Mouse (Mus musculus) heart, embryonic 12.5 days (tissue): Measurements from ENCODE around the gene Tanc2. TPM values are rescaled to one million over a fixed set of nuclear protein-coding genes. Genes with fewer than 3 reads are reported as not detected.

ENCODE experiments used
- ATAC-seq: fragments of 200-750 bp; cut with Nextera tagmentation; 2 replicates; pipeline ENCODE4 v1.8.0; 2017; ENCODE audit warnings: moderate TSS enrichment, moderate library complexity; ENCODE audit not compliant: insufficient number of reproducible peaks, low FRiP score
- H3K27ac ChIP-seq: fragments of 300-500 bp; sonication (generic); 2 replicates; pipeline ENCODE4 v1.5.1; 2016; ENCODE audit warnings: mild to moderate bottlenecking, moderate library complexity; ENCODE audit not compliant: poor library complexity, severe bottlenecking
- H3K27me3 ChIP-seq: fragments of 300-500 bp; sonication (generic); replicated peaks from 2 replicates; pipeline ENCODE4 v1.6.1; 2016; ENCODE audit warnings: mild to moderate bottlenecking, moderate library complexity
- H3K36me3 ChIP-seq: fragments of 300-500 bp; sonication (generic); 2 replicates; pipeline ENCODE4 v1.6.1; 2016; ENCODE audit warnings: mild to moderate bottlenecking, moderate library complexity
- H3K4me1 ChIP-seq: fragments of 300-500 bp; sonication (generic); replicated peaks from 2 replicates; pipeline ENCODE4 v1.6.1; 2016; ENCODE audit warnings: mild to moderate bottlenecking
- H3K4me2 ChIP-seq: fragments of 300-500 bp; sonication (generic); 2 replicates; pipeline ENCODE4 v1.6.1; 2016; ENCODE audit warnings: mild to moderate bottlenecking, moderate library complexity
- H3K4me3 ChIP-seq: fragments of 300-500 bp; sonication (generic); 2 replicates; pipeline ENCODE4 v1.5.1; 2016; ENCODE audit warnings: mild to moderate bottlenecking
- H3K9ac ChIP-seq: fragments of 300-500 bp; sonication (generic); 2 replicates; pipeline ENCODE4 v1.6.1; 2016; ENCODE audit warnings: mild to moderate bottlenecking, moderate library complexity
- H3K9me3 ChIP-seq: fragments of 300-500 bp; sonication (generic); replicated peaks from 2 replicates; pipeline ENCODE4 v1.6.1; 2016; ENCODE audit warnings: mild to moderate bottlenecking, moderate library complexity
- WGBS: fragments of 180-500 bp; shearing (Covaris S2); methylation state at CpG from one replicate; pipeline ENCODE4 v1.1.7; 2016; 5-methylcytosine and 5-hydroxymethylcytosine counted together
- polyA plus RNA-seq: library from polyadenylated mRNA; unstranded; fragments of >200 nt; fragmentation: Nextera tagmentation; extraction: Ambion mirVana; gene quantifications from 2 replicates; pipeline ENCODE4 v1.2.1, GENCODE M21; 2016

The Tanc2 gene
- polyA plus RNA-seq, 1 experiment from 2014 or later, result 24.4 TPM

DNA sequence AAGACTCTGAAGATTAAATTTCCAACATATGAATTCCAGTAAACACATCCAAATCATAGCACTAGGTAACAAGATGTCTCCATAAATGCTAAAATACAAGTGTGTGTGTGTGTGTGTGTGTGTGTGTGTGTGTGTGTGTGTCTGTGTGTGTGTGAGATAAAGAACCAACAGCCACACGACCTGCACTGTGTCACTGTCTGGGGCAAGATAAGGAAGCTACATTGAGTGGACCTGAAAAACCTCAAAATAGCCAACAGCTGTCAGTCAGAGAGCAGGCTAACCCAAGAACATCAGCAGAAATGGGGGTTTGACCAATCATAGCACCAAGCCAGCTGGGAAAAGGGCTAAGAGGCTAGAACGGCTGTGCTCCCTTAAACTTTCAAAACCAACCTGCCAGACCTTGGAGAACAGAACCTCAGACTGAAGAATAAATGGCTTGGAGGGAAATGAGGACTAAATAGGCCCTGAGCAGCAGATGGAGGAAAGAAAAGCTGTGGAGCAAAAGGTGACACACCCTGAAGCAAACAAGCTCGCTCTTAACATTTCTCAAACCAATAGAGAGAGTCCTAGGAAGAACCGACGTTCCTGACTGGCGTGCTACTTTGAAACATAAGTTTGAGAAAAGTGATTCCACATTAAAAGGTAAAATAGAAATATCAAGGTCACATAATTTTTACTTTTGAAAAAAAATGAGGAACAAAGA is 30.8 kb upstream of the Tanc2 start:
- H3K36me3 ChIP-seq, result no peaks in the 10 kb centered on the region
- peak; percentile 88 for ATAC-seq
- no peaks in the 10 kb centered on the region for H3K27me3 ChIP-seq
- no peak overlapping the region for H3K9ac ChIP-seq
- H3K27ac ChIP-seq, result no peak overlapping the region
- peaks cover 19% of the 10 kb centered on the region for H3K4me1 ChIP-seq
- 44% methylated on average over 6 of the region's 6 CpGs for WGBS
- H3K4me2 ChIP-seq, result no peak overlapping the region; the same call in 1 of the 2 replicates
- H3K4me3 ChIP-seq, result no peak overlapping the region
- no peaks in the 10 kb centered on the region for H3K9me3 ChIP-seq

- no peak overlapping the region for H3K4me3 ChIP-seq
- no peak for ATAC-seq
- H3K4me2 ChIP-seq, result no peak overlapping the region
- H3K27me3 ChIP-seq, result no peaks in the 10 kb centered on the region
- 84% methylated on average over 3 of the region's 3 CpGs for WGBS
- no peaks in the 10 kb centered on the region for H3K36me3 ChIP-seq
- no peak overlapping the region for H3K9ac ChIP-seq
- no peaks in the 10 kb centered on the region for H3K9me3 ChIP-seq
- H3K27ac ChIP-seq, result no peak overlapping the region
- H3K4me1 ChIP-seq, result peaks cover 5% of the 10 kb centered on the region; the same call in 1 of the 2 replicates
These were observed 26.2 kb upstream of the Tanc2 start for GRCm38 (mm10) chr11:105563546-105563945.

DNA sequence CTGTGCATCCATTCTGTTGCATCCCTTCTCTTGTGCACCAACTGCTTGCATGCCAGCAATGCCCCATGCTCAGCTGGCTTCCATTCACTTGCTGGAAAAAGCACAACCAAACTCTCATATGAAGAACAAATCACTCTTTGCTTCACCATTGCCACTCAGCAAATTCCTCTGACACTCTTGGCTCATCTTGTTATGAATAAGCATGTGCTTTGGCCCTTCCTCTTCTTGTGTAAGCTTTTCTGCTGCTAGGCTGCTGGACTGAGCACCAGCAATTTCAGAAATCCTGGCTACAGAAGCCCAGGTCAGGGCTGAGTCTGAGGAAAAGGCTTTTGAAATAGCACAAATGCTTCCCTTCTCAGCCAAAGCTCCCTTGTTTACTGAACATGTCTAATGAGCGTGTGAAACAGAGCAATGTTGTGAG is 22.6 kb upstream of the Tanc2 start:
- Histone ChIP-seq H3K36me3 (no peaks in the 10 kb centered on the region), H3K27me3 (no peaks in the 10 kb centered on the region), H3K4me2 (no peak overlapping the region), H3K4me3 (no peak overlapping the region), H3K4me1 (no peaks in the 10 kb centered on the region), H3K9ac (no peak overlapping the region), H3K27ac (no peak overlapping the region), H3K9me3 (no peaks in the 10 kb centered on the region)
- WGBS, result 62% methylated on average over 1 of the region's 1 CpGs
- ATAC-seq, result no peak

- WGBS, result 67% methylated on average over 8 of the region's 8 CpGs
- no peak overlapping the region for H3K4me3 ChIP-seq
- no peak for ATAC-seq
These were observed 17.8 kb upstream of the Tanc2 start for GRCm38 (mm10) chr11:105571996-105572395.

DNA sequence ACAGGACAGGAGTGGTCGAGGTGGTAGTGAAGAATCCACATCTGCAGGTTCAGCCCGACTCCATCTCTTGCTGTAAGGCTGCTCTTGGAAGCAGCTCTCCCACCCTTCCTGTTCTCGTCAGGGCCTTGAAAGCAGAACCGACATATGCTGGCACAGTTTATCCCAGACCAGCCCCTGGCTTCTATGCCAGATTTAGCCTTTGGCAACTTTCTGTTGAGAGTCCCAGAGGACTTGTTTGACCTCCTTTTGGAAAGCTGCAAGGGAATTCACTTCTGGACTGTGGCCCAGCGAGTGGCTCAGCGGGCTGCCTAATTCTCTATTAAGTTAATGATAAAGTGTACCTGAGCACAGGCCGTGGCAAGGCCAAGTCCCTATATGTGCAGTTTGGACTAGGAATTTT is 15.5 kb upstream of the Tanc2 start:
- Histone ChIP-seq H3K36me3 (no peaks in the 10 kb centered on the region), H3K27ac (no peak overlapping the region), H3K27me3 (no peaks in the 10 kb centered on the region), H3K4me2 (no peak overlapping the region), H3K4me1 (no peaks in the 10 kb centered on the region), H3K9ac (no peak overlapping the region), H3K9me3 (peaks cover 7% of the 10 kb centered on the region; the same call in 1 of the 2 replicates), H3K4me3 (no peak overlapping the region)
- no peak for ATAC-seq
- 54% methylated on average over 7 of the region's 7 CpGs for WGBS

More at GRCm38 (mm10) chr11:105571996-105572395, 17.8 kb upstream of the Tanc2 start:
- Histone ChIP-seq H3K9me3 (no peaks in the 10 kb centered on the region), H3K27me3 (no peaks in the 10 kb centered on the region), H3K4me1 (no peaks in the 10 kb centered on the region), H3K36me3 (no peaks in the 10 kb centered on the region), H3K27ac (no peak overlapping the region), H3K4me2 (no peak overlapping the region), H3K9ac (no peak overlapping the region)

DNA sequence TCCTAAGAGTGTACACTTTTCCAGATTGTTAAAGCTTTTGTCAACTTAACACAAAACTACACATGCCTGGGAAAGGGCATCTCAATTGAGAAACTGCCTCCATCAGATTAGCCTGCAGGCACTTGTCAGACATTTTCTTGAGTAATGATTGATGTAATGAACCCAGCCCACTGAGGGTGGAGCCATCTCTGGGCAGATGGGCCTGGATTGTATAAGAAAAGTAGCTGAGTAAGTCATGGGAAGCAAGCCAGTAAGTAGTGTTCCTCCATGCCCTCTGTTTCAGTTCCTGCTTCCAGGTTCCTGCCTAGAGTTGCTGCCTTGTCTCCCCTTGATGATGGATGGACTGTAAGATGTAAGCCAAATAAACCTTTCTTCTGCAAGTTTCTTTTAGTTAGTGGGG is 12.6 kb upstream of the Tanc2 start:
- Histone ChIP-seq H3K4me3 (no peak overlapping the region), H3K27ac (no peak overlapping the region), H3K36me3 (no peaks in the 10 kb centered on the region), H3K9me3 (peaks cover 11% of the 10 kb centered on the region), H3K4me1 (no peaks in the 10 kb centered on the region), H3K4me2 (no peak overlapping the region), H3K27me3 (no peaks in the 10 kb centered on the region), H3K9ac (no peak overlapping the region)
- ATAC-seq, result no peak

DNA sequence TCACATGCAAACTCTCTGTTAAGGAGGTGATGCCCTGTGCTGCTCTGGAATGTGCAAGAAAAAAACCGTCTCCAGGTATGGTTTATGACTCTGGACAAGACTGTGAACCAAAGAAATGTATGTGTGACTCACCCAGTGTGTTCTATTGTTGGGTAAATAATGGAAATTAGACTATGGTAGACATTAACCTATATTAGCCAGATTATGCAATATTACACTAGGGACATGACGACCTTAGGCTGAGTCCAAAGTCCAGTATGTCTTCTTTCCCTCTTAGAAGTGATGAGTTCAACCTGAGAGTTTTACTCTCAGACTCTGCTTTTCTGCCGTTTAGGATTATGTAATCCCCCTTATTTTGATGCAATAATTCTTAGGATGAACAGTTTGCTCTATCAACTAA is 7.8 kb upstream of the Tanc2 start:
- Histone ChIP-seq H3K4me1 (no peaks in the 10 kb centered on the region), H3K27ac (no peak overlapping the region), H3K9ac (no peak overlapping the region), H3K36me3 (no peaks in the 10 kb centered on the region), H3K4me3 (no peak overlapping the region), H3K4me2 (no peak overlapping the region), H3K27me3 (no peaks in the 10 kb centered on the region), H3K9me3 (peaks cover 15% of the 10 kb centered on the region)
- no peak for ATAC-seq
- 82% methylated on average over 3 of the region's 3 CpGs for WGBS

DNA sequence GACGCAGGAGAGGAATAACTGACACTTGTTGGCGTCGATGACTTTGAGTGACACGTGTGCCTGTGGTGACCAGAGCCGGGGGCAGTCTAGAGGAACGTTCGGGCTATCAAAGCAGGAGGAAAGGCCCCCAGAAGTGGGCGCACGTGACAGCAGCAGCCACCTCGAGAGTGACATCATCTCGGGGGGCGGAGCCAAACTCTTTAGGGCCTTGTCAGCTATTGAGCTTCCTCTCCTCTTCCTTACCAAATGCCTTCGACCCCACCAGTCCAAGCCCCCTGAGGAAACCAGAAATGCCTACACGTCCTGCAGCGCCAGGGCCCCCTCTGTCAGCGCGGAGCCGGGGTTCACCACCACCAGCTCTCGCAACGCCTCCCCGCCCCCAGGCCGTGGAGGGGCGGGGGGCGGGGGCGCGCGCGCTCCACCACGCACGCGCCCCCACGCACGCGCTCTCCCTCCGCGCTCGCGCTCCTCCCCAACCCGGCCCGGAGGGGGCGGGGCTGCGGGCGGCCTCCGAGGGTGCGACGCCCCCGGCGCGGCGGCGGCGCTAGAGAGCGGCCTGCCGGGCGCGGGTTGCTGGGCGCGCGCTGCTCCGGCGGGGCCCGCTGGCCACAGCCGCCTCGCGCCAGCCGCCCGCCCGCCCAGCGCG is 432 bp upstream of the Tanc2 start:
- Histone ChIP-seq H3K4me2 (peak overlapping the region; percentile 81), H3K4me1 (peaks cover 13% of the 10 kb centered on the region), H3K27me3 (no peaks in the 10 kb centered on the region), H3K36me3 (no peaks in the 10 kb centered on the region), H3K27ac (peak overlapping the region; percentile 97), H3K9ac (peak overlapping the region; percentile 97), H3K4me3 (peak overlapping the region; percentile 94), H3K9me3 (0 out of 2 replicates have a peak, but pooled peaks cover 4% of the 10 kb centered on the region)
- peak; percentile 95 for ATAC-seq
- WGBS, result 5% methylated on average over 56 of the region's 70 CpGs

GRCm38 (mm10) chr11:105591905-105592304 is 2.1 kb downstream of the Tanc2 start:
- Histone ChIP-seq H3K27me3 (no peaks in the 10 kb centered on the region), H3K4me1 (peaks cover 13% of the 10 kb centered on the region), H3K4me3 (no peak overlapping the region), H3K9ac (no peak overlapping the region), H3K9me3 (no peaks in the 10 kb centered on the region), H3K27ac (no peak overlapping the region), H3K4me2 (no peak overlapping the region), H3K36me3 (no peaks in the 10 kb centered on the region)
- ATAC-seq, result no peak
- WGBS, result 26% methylated on average over 1 of the region's 1 CpGs

DNA sequence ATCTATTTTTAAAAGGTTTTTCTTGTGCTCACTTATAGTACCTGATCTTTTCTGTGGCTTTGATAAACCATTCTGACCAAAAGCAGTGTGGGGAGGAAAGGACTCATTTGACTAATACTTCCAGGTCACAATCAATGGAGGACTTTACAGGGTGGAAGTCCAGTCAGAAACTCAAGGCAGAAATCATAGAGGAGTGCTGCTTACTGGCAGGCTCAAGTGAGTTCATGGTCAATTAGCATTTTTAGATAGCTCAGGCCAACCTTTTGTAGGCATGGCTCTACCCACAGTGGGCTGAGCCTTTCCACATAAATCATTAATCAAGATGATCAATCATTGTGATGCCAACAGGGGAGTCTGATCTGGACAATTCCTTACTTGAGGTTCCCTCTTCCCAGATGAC is 12.4 kb downstream of the Tanc2 start:
- 0 out of 2 replicates have a peak, but pooled peaks cover 3% of the 10 kb centered on the region for H3K4me1 ChIP-seq
- no peak for ATAC-seq
- H3K4me3 ChIP-seq, result no peak overlapping the region
- no peaks in the 10 kb centered on the region for H3K36me3 ChIP-seq
- H3K27ac ChIP-seq, result no peak overlapping the region
- H3K9me3 ChIP-seq, result no peaks in the 10 kb centered on the region
- no peak overlapping the region for H3K9ac ChIP-seq
- H3K27me3 ChIP-seq, result no peaks in the 10 kb centered on the region
- H3K4me2 ChIP-seq, result no peak overlapping the region

- Histone ChIP-seq H3K9ac (no peak overlapping the region), H3K27ac (no peak overlapping the region), H3K36me3 (0 out of 2 replicates have a peak, but pooled peaks cover 2% of the 10 kb centered on the region), H3K4me3 (no peak overlapping the region), H3K27me3 (no peaks in the 10 kb centered on the region), H3K9me3 (no peaks in the 10 kb centered on the region), H3K4me2 (no peak overlapping the region), H3K4me1 (peaks cover 15% of the 10 kb centered on the region)
- no peak for ATAC-seq
- 88% methylated on average over 1 of the region's 1 CpGs for WGBS
These were observed 36.4 kb downstream of the Tanc2 start for GRCm38 (mm10) chr11:105626201-105626600.
